Mouse (Mus musculus) layer of hippocampus, adult 8-10 months (tissue): ENCODE measurements around the gene Pla2r1. TPM values are rescaled to one million over a fixed set of nuclear protein-coding genes. Genes with fewer than 3 reads are reported as not detected.

Source experiments
- total RNA-seq, 4 experiments: library from RNA; stranded (reverse); gene quantifications; 2 replicates each; pipeline ENCODE4 v1.2.4; 2022

The Pla2r1 gene
- total RNA-seq, 4 experiments from 2014 or later = 0.56 to 1.0 (median 0.85) TPM

Other genes starting within 250 kb of the Pla2r1 start
- under 1 TPM; 0.50 to 0.79 (median 0.77) TPM for gene Ly75, start 170.0 kb downstream of the Pla2r1 start, total RNA-seq
- under 1 TPM in 1 of 4 experiments, not detected in 3; 0.11 TPM for gene Itgb6, start 169.3 kb upstream of the Pla2r1 start, total RNA-seq